8 mouse cellular contexts compared by ENCODE assay signal in the genomic region with DNA sequence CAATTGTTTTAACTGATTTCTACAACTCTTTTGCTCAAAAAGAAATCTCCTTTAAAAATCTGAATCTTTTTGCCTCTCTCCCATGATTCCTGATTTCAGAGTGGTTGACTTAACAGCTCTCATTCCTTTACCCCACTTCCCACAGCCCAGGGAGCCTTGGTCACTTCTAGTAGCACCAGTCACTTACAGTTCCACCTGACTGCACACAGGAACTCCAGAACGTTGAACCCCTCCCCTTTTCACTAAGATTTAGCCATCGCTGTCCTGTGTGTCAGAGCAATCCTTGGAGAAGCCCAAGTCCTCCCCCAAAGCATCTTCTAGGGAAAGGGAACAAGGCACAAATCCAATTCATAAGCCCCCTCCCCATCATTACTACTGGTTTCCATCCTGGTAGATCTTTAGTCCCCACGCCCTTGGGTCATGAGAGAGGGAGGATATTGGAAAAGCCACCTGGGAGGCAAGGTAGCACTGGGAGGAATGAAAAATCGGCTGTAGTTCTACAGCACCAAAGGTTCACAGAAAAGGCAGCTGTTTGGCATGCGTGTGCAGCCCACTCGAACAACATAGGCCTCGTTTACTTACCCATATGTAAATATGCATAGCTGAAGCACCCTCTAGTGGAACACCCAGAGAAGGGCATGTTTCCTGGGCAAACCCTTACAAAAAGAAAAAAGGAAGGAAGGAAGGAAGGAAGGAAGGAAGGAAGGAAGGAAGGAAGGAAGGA.
DNase-seq lines count a peak whose midpoint lies in the region; ATAC-seq and TF ChIP-seq lines count a peak whose summit lies in the region.

No protein-coding gene starts in this region.

- DNase-seq in adrenal gland, postnatal 14 days: peak; percentile 15
- DNase-seq in adrenal gland, postnatal 4 days (ENCODE audit: low spot score in 2 of 2): no peak
- peak; percentile 30 for DNase-seq in right cerebral cortex, adult 18-20 months
- DNase-seq in right cerebral cortex, postnatal 4 days: no peak
- peak; percentile 35 to 46 for DNase-seq in layer of hippocampus, adult 2 months (ENCODE audit: low spot score in 2 of 2)
- peak; percentile 37 to 52 for DNase-seq in right cerebral cortex, postnatal 10 days (ENCODE audit: low spot score in 2 of 2)

- peak; percentile 75 for ATAC-seq in forebrain, embryonic 13.5 days
- no peak for ATAC-seq in intestine, embryonic 16.5 days

- no peaks in the 10 kb centered on the region for H3K36me3 ChIP-seq in forebrain, embryonic 13.5 days (ENCODE audit: poor library complexity, severe bottlenecking)
- no peaks in the 10 kb centered on the region for H3K36me3 ChIP-seq in intestine, embryonic 16.5 days (ENCODE audit: control insufficient read depth, insufficient read depth, low read length)

- no peak overlapping the region for H3K9ac ChIP-seq in forebrain, embryonic 13.5 days
- H3K9ac ChIP-seq in intestine, embryonic 16.5 days (ENCODE audit: low read depth, low read length): no peak overlapping the region

- WGBS in forebrain, embryonic 13.5 days: 28% methylated on average over 7 of the region's 7 CpGs
- WGBS in intestine, embryonic 16.5 days: 35% methylated on average over 7 of the region's 7 CpGs

- no peak overlapping the region for H3K4me3 ChIP-seq in forebrain, embryonic 13.5 days
- H3K4me3 ChIP-seq in layer of hippocampus, adult 2 months: no peak overlapping the region
- H3K4me3 ChIP-seq in intestine, embryonic 16.5 days (ENCODE audit: low read length): no peak overlapping the region

- no peak overlapping the region for H3K27ac ChIP-seq in forebrain, embryonic 13.5 days
- no peak overlapping the region for H3K27ac ChIP-seq in layer of hippocampus, adult 2 months
- H3K27ac ChIP-seq in intestine, embryonic 16.5 days (ENCODE audit: low read length): no peak overlapping the region

- no peaks in the 10 kb centered on the region for H3K4me1 ChIP-seq in forebrain, embryonic 13.5 days
- H3K4me1 ChIP-seq in intestine, embryonic 16.5 days (ENCODE audit: control insufficient read depth, insufficient read depth, low read length): no peaks in the 10 kb centered on the region

- TF ChIP-seq CTCF in layer of hippocampus, adult 2 months (conservative IDR thresholded peaks at IDR 0.05): peak; percentile 77

- H3K27me3 ChIP-seq in forebrain, embryonic 13.5 days: no peaks in the 10 kb centered on the region
- H3K27me3 ChIP-seq in intestine, embryonic 16.5 days (replicated peaks; ENCODE audit: control insufficient read depth, insufficient read depth, low read length): no peaks in the 10 kb centered on the region

- H3K9me3 ChIP-seq in forebrain, embryonic 13.5 days (replicated peaks): no peaks in the 10 kb centered on the region
- H3K9me3 ChIP-seq in intestine, embryonic 16.5 days (ENCODE audit: control insufficient read depth, low read length): no peaks in the 10 kb centered on the region

- no peak overlapping the region for H3K4me2 ChIP-seq in forebrain, embryonic 13.5 days
- H3K4me2 ChIP-seq in intestine, embryonic 16.5 days (ENCODE audit: low read depth, low read length): no peak overlapping the region

Comparison
In these comparisons a context has a peak if more than half of its experiments do, and no peak if none do; other contexts are left out.
1. DNase-seq: peak in adrenal gland, postnatal 14 days (single experiment), right cerebral cortex, adult 18-20 months (single experiment), layer of hippocampus, adult 2 months (2 of 2) and right cerebral cortex, postnatal 10 days (2 of 2); none in adrenal gland, postnatal 4 days (0 of 2) and right cerebral cortex, postnatal 4 days (single experiment).